Mouse (Mus musculus) right cerebral cortex, adult 2 months (tissue): Measurements from ENCODE around the gene Gm20388.

Experiments used
- DNase-seq, 2 experiments: peaks; one replicate each; pipeline ENCODE4 v3.0.0; 2021 to 2022; ENCODE audit warnings: low spot score in 2 of 2

Gene Gm20388

DNA sequence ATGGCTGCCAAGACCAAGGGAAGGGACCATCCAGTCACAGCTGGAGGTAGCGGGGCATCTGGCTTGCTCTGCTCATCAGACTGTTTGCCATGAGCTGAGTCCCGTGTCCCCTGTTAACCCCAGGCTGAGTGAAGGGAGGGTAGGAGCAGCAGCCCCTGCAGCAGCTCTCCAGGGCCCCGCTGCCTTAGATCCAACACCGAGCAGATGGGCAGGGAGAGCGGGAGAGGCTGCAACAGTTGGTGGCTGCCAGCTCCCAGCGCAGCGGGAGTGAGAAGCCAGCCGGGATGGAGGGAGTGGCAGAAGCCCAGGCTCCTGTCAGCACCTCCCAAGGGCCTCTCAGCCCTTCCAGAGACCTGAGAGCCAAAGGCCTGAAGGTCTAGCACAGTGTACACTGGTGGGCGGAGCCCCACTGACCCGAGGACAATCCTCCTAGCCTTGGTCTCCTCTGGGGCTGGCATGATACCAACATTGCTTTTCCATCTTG lies 379.1 kb downstream of the Gm20388 start:
- DNase-seq = peak in 1 of 2 experiments; percentile 55

DNA sequence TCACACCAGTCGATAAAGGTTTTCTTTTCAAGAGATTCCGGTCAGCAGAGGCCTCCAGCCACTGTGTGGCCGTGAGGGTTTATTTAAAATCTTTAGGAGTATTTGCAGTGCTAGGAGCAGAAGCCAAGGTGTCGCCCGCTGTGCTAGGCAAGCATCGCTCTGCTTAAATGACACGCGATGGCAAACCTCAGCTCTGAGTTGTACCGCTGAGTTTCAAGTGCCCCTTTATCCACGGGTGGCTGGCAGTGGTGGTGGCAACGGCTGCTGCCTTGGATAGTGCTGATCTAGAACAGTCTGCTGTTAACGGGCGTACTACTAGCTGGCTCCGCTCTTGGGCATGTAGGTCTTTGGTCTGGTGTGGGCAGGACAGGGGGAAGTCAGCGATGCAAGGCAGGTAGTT lies 380.0 kb downstream of the Gm20388 start:
- DNase-seq = no peak

DNA sequence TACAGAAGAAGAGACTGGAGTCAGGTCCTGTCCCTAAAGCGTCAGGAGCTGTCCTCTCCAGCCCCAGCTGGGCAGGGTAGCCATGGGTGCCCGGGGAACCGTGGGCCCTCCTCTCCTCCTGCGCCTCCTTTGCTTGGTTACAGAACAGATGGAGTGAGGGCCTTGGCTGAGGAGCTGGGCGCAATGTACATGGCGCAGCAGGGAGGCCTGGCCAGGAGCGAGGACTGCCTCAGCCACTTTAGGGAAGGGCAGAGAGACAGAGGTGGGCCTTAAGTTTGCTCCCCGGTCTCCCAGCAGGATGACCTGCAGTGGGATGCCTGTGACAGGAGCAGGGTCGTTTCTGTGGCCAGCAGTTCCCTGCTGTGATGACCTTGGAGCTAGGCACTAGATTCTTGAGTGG lies 381.0 kb downstream of the Gm20388 start:
- DNase-seq = no peak

DNA sequence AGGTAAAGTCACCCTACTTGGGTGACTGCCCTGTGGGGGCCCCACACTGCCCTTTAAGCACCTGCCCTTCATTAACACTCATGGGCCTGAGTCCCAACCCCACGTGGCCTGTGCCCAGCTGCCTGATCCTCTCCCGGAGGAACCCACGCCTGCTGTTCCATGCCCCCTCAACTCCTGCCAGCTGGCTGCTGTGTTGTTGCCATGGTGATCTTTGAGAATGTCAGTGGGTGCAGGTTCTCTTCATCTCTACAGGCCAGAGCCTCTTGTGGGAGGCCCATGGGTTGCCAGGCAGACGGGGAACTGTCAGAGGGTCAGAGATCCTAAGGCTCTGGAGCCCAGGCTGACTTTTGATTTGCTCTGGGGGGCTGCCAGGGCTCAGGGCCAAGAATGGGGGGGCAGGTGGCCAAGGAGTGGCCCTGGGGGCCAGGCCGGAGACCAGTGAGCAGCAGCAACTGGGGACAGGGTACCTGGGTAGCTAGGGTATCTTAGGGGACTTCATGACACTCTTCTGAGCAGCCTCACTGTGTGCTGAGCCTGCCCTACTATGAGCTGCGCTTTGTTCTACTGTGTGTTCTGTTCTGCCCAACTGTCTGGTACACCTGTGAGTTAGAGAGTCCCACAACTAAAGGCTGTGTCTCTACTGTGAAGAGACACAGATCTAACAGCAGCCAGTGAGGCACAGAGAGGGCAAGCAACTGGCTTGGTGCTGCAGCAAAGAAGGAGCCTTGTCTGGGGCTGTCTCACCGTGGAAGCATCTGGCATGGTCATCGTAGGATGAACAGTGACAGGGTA lies 381.9 kb downstream of the Gm20388 start:
- DNase-seq = peak; percentile 76

DNA sequence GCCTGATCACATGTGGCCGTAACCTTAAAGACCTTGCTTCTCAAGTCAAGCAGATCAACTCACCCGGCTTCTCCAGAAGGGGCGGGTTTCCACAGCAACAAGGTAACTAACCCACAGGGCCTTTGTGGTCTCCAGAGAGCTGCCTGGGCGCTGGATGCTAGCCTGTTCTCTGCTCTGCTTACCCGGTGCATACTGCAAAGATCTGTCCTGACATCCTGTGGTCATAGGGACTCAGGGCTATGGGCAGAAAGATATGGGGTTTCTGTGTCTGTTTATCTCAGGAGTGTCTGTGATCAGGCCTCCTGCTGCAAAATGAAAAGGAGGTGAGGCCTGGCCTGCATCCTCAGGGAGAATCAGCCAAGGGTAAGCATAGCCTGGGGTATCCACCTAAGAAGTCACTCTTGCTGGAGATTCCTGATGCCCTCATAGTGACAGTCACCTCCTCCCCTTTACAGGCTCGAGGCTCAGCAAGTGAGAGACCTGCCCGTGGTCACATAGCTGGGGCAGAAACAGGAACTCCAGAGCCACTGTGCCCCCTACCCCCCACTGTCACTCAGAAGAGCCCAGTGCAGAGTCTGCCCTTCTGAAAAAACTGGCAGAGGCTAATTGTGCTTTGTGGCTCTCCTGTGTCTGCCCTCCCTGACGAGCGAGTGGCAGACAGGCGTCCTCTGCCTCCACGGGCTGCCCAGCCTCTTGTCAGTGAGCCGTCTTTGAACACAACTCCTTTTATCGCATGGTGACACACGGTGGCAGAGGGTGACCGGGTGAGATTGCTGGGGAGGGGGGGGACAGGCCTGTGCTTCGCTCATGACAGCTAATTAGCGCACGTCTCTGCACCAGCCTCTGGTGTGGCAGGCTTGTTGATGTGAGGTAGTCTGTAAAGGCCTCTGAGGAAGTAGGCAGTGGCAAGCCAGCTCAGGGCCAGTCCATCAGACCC lies 383.0 kb downstream of the Gm20388 start:
- DNase-seq = no peak

DNA sequence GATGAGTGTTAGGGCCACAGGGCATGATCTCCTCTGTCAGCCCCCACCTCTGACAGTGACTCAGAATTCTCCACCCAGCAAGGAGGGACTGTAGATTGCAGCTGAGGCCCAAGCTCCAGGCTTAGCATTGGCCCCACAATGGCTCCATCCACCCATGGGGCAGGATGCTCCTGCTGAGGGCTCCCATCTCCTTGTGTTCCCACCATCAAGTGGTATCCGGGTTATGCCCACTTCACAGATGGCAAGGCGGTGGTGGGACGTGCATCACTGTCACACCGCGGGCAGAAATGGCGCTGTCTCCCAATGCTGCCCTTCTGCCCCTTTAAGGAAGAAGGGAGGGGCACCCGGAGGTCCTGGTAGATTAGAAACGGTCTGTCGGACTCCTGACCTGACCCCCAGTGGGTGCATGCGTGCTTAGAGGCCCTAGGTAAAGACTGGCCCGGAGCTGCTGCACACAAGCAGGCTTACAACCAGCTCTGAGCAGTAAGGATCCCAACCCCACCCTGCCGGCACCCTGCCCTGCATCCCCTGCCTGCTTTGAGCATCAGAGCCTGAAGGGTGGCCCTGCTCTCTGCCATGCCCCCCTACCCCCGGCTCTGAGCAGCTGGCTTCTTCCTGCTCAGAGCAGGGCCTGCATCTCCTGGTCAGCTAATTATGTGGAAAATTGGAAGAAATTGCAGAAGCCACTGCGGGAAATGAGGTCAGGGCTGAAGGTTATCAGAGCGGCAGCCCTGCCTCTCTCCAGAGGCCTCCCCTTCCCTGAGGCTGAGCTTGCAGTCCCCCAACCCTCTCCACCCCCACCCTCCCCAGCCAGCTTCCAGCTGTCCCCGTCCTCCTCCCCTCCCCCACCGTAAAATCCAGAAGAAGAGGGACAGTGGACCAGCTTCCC lies 384.6 kb downstream of the Gm20388 start:
- no peak for DNase-seq

DNA sequence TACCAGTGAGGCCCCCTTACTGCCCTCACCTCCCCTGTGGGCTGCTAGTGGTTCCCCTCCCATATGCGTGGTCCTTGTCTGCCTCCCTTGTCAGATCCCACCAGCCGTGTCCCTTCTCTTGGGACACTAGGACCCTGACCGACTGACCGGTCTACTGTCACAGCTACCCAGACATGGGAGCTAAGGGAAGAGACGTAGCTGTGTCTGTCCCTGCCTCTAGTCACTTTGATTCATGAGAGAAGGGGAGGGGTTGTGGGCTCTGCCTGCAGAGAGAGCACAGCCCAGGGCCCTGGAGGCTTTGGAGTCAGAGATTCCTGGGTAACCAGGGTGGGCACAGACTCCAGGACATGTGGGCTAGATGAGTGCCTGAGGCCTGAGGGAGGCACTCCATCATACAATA lies 386.4 kb downstream of the Gm20388 start:
- DNase-seq = no peak

DNA sequence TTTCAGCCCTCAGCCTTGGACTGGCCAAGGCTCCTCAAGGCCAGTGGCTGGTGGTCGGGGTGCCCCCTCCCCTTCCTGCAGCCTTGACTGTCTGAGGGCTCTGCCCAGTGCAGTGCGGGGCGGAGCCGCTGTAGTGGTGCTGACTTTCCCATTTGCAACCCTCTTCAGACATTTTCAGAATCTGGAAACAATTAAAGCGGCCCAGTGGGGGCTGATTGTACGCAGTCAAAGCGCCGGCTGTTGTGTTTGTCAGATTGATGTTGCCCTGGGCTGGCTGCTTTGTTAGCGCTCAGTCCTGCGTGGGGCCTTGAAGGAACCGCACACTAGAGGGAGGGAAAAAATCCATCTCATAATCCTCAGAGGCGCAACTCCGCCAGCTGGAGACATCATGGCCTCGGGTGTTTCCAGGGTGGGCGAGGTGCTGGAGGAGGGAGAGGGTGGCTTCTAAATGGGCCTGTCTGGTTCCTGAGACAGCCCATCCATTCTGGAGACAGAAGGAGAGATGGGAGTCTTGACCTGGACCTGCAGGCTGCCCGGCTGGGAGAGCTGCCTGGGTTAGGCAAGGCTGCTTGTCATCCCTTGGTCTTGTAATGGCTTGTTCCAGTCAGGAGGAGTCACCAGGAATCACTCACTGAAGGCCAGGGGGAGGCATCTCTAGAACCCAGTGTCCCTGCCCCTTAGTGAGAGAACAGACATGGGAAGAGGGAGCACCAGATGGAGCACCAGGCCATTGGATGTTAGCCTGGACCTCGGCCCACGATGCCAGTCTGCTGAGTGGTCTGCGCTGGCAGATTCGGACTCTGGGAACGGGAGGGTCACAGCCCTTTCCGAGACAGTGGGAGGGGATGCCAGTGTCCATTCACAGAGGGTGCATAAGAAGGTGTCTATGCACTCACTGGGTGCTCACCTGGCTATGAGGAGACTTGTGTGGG lies 388.2 kb downstream of the Gm20388 start:
- no peak for DNase-seq

DNA sequence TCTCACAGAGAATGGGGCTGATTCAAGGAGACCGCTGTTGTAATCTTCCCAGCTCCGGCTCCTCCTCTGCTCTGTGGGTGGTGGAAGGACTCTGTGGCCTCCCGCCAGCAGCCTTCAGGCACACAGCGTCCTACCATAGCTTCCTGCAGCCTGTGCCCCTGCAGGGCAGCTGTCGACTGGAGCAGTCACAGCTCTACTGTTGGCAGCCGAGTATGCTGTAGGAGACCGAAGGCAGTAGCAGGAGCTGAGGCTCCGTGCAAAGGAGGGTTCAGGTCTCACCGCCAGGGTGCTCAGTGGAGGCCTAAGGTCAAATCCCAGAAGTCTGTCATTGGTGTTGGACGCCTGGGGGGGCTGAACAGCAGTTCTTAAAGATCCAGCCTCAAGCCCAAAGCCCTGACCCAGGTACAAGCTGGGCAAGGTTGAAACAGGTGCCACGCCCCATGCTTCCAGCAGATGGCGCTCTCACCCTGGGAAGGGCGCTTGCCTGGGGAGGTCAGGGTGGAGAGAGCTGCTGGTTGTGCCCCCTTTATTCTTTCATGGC lies 390.0 kb downstream of the Gm20388 start:
- peak; percentile 76 to 82 for DNase-seq

DNA sequence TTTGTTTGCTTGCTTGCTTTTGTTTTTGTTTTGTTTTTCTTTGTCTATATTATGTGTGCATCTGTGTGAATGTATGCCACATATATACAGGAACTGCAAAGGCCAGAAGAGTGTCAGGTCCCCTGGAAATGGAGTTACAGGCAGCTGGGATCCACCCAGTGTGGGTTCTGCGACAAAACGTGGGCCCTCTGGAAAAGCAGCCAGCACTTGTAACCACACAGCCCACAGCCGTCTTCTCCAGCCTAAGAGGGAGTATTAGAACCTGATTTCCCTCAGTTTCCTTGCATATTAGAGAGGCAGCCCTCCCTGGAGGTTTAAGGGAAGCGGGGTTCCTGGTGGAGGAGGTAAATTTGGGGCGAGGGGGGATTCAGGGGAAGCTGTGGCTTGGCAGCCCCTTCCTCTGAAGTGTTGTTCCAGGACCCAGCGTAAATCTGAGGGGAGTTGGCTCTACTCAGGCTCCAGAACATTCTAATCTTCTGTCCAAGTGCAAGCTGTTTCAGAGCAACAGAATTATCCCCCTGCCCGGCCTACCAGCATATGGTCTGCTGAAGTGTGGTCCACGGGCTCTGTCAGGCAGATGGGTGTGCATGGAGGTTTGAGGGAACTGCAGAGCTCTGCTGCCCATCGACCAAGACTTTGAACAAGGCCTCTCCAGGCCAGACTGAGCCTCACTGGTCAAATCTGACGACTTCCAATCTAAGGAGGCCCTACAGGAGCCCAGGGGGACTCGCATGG lies 392.5 kb downstream of the Gm20388 start:
- no peak for DNase-seq

DNA sequence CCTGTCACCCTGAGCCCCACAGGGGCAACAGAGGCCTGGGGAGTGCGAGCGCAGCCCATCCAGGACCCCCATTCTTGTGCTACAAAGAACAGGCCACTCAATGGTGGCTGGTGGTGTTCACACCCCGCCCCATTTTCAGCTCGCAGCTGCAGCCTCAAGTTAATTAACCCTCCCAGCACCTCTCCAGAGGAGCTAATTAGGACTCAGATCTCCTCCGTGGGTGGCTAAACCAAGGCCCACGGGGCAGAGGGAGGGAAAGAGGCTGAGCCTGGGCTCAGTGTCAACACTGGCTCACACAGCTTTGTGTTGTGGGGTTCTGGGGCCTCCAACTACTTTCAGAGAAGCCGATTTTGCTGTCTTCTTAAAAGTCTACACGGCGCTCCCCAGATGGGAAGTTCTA lies 393.5 kb downstream of the Gm20388 start:
- DNase-seq = no peak

DNA sequence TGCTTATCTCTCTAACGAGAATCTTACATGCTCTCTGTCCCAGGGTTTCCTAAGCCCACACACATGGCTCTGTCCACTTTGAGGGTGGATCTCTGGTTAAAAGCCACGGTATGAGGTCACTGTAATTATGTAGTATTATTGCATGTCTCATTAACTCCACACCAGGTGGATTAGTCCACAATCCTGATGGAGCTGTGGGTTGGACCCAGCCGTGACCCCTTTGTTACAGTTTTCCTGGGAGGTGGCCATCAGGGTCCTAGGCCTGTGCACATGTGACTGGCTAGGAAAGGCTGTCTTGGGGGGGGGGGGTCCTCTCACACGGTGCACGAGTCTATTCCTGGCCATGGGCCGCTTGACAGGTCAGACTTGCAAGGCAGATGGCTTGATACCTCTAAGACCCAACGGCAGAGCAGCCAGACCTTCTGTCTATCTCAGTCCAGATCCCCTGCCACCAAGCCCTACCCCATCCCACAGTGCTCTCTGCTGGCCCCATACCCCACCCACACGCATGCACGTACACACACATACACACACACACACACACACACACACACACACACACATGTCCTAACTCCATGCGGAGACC lies 395.3 kb downstream of the Gm20388 start:
- DNase-seq = no peak

DNA sequence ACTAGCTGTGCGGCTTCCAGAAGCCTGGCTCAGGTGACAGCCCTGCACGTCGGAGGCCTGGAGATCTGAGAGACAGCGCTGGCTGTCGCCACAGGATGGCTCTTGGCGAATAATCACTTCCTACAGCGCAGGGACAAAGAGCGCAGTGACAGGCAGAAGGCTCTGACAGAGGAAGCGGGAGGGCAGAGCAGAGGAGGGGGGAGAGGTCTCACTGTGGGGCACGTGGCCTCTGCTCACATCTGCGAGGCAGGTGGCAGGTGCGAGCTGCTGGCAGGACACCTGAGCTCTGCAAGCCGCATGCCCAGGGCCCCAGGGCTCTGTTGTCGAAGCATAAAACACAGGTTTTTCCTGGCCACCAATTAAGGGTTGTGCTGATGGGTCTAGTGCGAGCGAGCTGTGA lies 396.5 kb downstream of the Gm20388 start:
- DNase-seq = no peak

DNA sequence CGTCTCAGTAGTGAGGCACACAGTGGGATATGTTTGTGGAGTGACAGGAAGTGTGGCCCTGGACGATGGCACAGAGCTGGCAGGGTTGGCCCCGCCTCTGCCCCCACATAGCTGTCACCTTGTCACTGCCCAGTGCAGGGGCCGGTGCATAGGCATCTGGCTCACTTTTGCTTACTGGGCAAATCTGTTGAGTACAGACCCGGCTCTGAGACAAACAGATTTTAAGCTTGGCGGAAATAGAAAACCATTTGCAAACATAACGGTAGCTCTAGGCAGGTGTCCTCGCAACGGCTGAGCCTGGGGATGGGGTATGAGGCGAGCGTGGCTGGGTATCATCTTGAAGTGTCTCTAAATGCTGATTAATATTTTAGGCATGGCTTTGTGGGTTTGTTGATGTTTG lies 396.9 kb downstream of the Gm20388 start:
- DNase-seq = no peak

DNA sequence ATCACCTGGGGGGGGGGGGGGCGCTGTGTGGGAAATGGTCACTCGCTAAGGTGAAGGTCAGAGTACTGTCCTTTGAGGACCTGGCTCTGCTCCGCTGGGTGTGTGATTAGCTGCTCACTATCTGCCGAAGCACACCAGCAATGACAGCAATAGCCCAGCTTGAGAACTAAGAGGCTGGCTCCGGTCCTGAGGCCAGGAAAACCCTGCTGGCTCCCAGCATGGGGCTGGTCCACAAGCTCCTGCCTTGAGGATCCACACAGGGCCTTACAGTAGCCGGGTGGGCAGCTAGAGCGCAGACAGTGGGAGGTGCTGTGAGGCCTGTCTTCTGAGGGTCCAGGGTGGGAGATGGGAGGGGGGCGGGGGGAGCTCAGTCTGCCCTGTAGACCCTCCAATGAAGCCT lies 397.5 kb downstream of the Gm20388 start:
- no peak for DNase-seq

DNA sequence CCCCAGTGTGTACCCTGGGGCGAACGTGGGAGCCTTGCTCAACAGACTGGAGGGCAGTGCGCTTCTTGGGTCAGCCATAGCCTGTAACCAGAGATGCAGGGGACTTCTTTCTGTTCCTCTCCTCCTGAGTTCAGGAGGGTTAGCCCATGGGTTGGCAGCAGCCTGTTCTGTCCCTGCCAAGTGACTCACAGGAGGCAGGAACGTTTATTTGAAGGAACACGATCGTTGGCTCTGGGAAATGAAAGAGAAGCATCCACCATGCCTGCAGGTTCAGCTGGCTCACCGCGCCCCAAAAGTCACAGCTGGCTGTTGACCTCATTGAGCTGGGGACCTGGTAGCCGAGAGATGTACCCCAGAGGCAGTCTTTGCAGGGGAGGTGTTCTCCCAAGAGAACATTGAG lies 397.9 kb downstream of the Gm20388 start:
- no peak for DNase-seq

DNA sequence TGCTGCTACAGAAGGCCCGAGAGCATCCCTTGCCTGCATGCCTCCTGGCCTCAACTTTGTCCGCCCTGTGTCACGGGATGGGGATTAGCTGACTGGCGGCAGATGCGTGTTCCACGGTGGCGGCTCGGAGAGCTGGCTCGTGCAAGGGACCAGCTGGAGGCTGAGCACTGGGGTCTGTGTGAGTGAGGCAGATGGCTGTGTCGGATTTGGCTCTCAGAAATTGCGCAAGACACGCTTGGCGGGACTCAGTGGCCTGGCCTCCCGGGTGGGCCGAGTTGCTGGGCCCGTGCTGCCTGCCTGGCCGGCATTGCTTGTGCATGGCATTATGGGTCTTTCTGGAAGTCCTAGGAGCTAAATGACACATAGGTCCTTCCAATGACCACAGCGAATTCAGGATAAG lies 398.7 kb downstream of the Gm20388 start:
- DNase-seq = no peak

DNA sequence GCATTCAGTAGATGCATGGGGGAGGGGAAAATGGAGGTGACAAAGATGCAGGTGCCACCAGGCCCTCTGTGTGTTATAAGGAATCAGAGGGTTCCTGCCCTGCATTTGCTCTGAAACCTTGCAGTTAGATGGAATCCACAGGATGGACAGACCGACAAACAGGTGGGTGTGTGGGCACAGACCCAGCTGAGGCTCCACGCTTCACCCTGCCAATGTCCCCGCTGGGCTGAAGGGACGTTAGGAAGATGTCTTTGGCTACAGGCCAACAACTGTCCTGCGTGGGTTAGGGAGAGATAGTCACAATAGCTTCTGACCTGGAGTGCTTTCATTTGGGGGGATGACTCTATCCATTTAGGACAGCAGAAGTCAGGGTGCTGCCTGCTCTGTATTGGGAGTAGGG lies 399.4 kb downstream of the Gm20388 start:
- DNase-seq = no peak

DNA sequence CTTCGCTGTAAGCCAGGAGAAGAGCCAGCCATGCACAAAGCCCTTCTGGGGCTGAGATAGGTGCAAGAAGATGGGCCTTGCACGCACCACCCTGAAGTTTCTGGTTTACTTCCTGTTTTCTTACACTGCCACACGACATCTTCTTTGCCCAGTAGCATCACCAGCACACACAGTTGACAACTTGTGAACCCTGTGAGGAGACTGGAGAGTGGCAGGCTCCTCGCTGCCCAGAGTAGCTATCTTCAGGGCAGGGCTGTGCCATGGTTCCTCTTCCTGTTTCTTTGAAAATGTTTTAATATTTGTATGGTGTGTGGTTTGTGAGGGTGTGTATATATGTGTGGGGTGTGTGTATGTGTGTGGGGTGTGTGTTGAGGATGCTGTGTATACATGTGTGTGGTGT lies 401.8 kb downstream of the Gm20388 start:
- no peak for DNase-seq
